Comparison of ENCODE assay signal across 9 mouse cellular contexts in genomic region chr3:51417966-51418365, GRCm38 (mm10). TPM values are rescaled to one million over a fixed set of nuclear protein-coding genes. Genes with fewer than 3 reads are reported as not detected.
DNase-seq lines count a peak whose midpoint lies in the region; ATAC-seq and TF ChIP-seq lines count a peak whose summit lies in the region.
"Had no signal": no experiment of that assay in that cellular context is flagged by ENCODE, and none has a peak within 500 bp of the region (broad histone marks: within the 10 kb centered on the region; RNA-seq: fewer than 3 reads in every experiment).

No protein-coding gene starts in this region.

- H3K4me3 ChIP-seq in heart, postnatal 0 days (ENCODE audit: low read depth, low read length) = no peak overlapping the region
- H3K4me3 ChIP-seq in MEL (ENCODE audit: control insufficient read depth in 1 of 2, insufficient read depth in 1 of 2, low read depth in 2 of 2, low read length in 2 of 2) = peak overlapping the region; percentile 40 to 88
- H3K4me3 ChIP-seq in hindbrain, embryonic 12.5 days = 0 out of 2 replicates have a peak overlapping the region, but pooled peaks have one; percentile 7
- peak overlapping the region; percentile 0; the same call in 1 of the 2 replicates for H3K4me3 ChIP-seq in midbrain, embryonic 12.5 days
- no peak overlapping the region for H3K4me3 ChIP-seq in lung, adult 2 months (replicated peaks; ENCODE audit: extremely low read depth, low read depth, low read length)

- H3K27ac ChIP-seq in heart, postnatal 0 days (ENCODE audit: low read depth) = no peak overlapping the region
- no peak overlapping the region for H3K27ac ChIP-seq in MEL (ENCODE audit: control insufficient read depth, low read depth, low read length)
- H3K27ac ChIP-seq in hindbrain, embryonic 12.5 days = no peak overlapping the region
- H3K27ac ChIP-seq in midbrain, embryonic 12.5 days (replicated peaks) = no peak overlapping the region

- H3K36me3 ChIP-seq in heart, postnatal 0 days (replicated peaks; ENCODE audit: control insufficient read depth, insufficient read depth, low read length) = no peaks in the 10 kb centered on the region
- H3K36me3 ChIP-seq in MEL (ENCODE audit: control insufficient read depth in 1 of 2, insufficient read depth in 2 of 2, low read length in 2 of 2) = peaks cover 9 to 52% of the 10 kb centered on the region in 2 experiments
- no peaks in the 10 kb centered on the region for H3K36me3 ChIP-seq in hindbrain, embryonic 12.5 days
- 0 out of 2 replicates have a peak, but pooled peaks cover 2% of the 10 kb centered on the region for H3K36me3 ChIP-seq in midbrain, embryonic 12.5 days

- DNase-seq in heart, postnatal 0 days (ENCODE audit: low spot score) = no peak
- DNase-seq in heart, postnatal 4 days = no peak
- DNase-seq in MEL (ENCODE audit: low read depth, low spot score) = no peak
- DNase-seq in layer of hippocampus, adult 11-12 months (ENCODE audit: low spot score) = no peak
- no peak for DNase-seq in c-Kit-positive CD71-positive TER-119-positive erythroid progenitor cells, embryonic 14.5 days (ENCODE audit: low spot score)
- DNase-seq in lung, adult 2 months = no peak
- DNase-seq: spleen, adult 18-20 months had no signal

- no peak overlapping the region for H3K9ac ChIP-seq in heart, postnatal 0 days (replicated peaks; ENCODE audit: low read depth, low read length)
- peak overlapping the region; percentile 40 for H3K9ac ChIP-seq in MEL (ENCODE audit: control insufficient read depth, low read depth, low read length, poor library complexity, severe bottlenecking)
- no peak overlapping the region for H3K9ac ChIP-seq in hindbrain, embryonic 12.5 days
- no peak overlapping the region for H3K9ac ChIP-seq in midbrain, embryonic 12.5 days (replicated peaks)

- no peak for TF ChIP-seq POLR2A in MEL (IDR thresholded peaks at IDR 0.05; ENCODE audit: control insufficient read depth in 1 of 2, insufficient read depth in 1 of 2, low read depth in 1 of 2, low read length in 2 of 2, poor library complexity in 1 of 2)
- no peak for TF ChIP-seq POLR2A in lung, adult 2 months (IDR thresholded peaks at IDR 0.05; ENCODE audit: borderline replicate concordance, extremely low read depth, low read depth, low read length)

- 42% methylated on average over 2 of the region's 2 CpGs for WGBS in heart, postnatal 0 days
- 70% methylated on average over 2 of the region's 2 CpGs for WGBS in hindbrain, embryonic 12.5 days
- WGBS in midbrain, embryonic 12.5 days = 70% methylated on average over 2 of the region's 2 CpGs
- whole genome bisulfite sequencing in lung, adult 2 months = 42% methylated on average over 2 of the region's 2 CpGs

- no peak for TF ChIP-seq CTCF in heart, postnatal 0 days (IDR thresholded peaks at IDR 0.05; ENCODE audit: low read depth)
- TF ChIP-seq CTCF in MEL (IDR thresholded peaks at IDR 0.05 in 2 of 3, conservative IDR thresholded peaks at IDR 0.05 in 1 of 3; ENCODE audit: control insufficient read depth in 1 of 3, insufficient read depth in 1 of 3, low read depth in 2 of 3, low read length in 3 of 3, poor library complexity in 1 of 3, severe bottlenecking in 1 of 3) = no peak
- no peak for TF ChIP-seq CTCF in lung, adult 2 months (IDR thresholded peaks at IDR 0.05; ENCODE audit: insufficient read depth, low read length)

- no peaks in the 10 kb centered on the region for H3K9me3 ChIP-seq in heart, postnatal 0 days (replicated peaks; ENCODE audit: control insufficient read depth, low read length)
- no peaks in the 10 kb centered on the region for H3K9me3 ChIP-seq in MEL (replicated peaks; ENCODE audit: insufficient read depth, low read length)
- H3K9me3 ChIP-seq in hindbrain, embryonic 12.5 days (replicated peaks) = no peaks in the 10 kb centered on the region
- H3K9me3 ChIP-seq in midbrain, embryonic 12.5 days = no peaks in the 10 kb centered on the region

- TF ChIP-seq RAD21 in MEL (IDR thresholded peaks at IDR 0.05; ENCODE audit: low read depth, low read length) = no peak

- no peaks in the 10 kb centered on the region for H3K27me3 ChIP-seq in heart, postnatal 0 days (ENCODE audit: control insufficient read depth, insufficient read depth, low read length)
- H3K27me3 ChIP-seq in MEL (ENCODE audit: control insufficient read depth in 1 of 2, insufficient read depth in 2 of 2, low read length in 2 of 2) = no peaks in the 10 kb centered on the region
- H3K27me3 ChIP-seq in hindbrain, embryonic 12.5 days = no peaks in the 10 kb centered on the region
- no peaks in the 10 kb centered on the region for H3K27me3 ChIP-seq in midbrain, embryonic 12.5 days

- TF ChIP-seq EP300 in heart, postnatal 0 days (IDR thresholded peaks at IDR 0.05; ENCODE audit: low read depth) = no peak
- TF ChIP-seq EP300 in MEL (IDR thresholded peaks at IDR 0.05; ENCODE audit: low read depth in 1 of 2, low read length in 2 of 2) = no peak

- peaks cover 71% of the 10 kb centered on the region for H3K79me2 ChIP-seq in MEL (ENCODE audit: control insufficient read depth, insufficient read depth, low read length, poor library complexity)

- no peak for ATAC-seq in heart, postnatal 0 days (ENCODE audit: insufficient read depth, low read depth)
- no peak for ATAC-seq in hindbrain, embryonic 12.5 days (ENCODE audit: low FRiP score)
- no peak for ATAC-seq in midbrain, embryonic 12.5 days (ENCODE audit: low FRiP score, low read depth)

- H3K4me1 ChIP-seq in heart, postnatal 0 days (ENCODE audit: control insufficient read depth, insufficient read depth) = peaks cover 18% of the 10 kb centered on the region
- peaks cover 20 to 30% of the 10 kb centered on the region in 2 experiments for H3K4me1 ChIP-seq in MEL (ENCODE audit: control insufficient read depth in 1 of 2, insufficient read depth in 2 of 2, low read length in 2 of 2)
- H3K4me1 ChIP-seq in hindbrain, embryonic 12.5 days = peaks cover 24% of the 10 kb centered on the region
- H3K4me1 ChIP-seq in midbrain, embryonic 12.5 days = peaks cover 23% of the 10 kb centered on the region
- peaks cover 10% of the 10 kb centered on the region for H3K4me1 ChIP-seq in lung, adult 2 months (ENCODE audit: control insufficient read depth, insufficient read depth, low read length)

- H3K4me2 ChIP-seq in heart, postnatal 0 days (ENCODE audit: low read depth, low read length) = peak overlapping the region; percentile 75; the same call in 1 of the 2 replicates
- H3K4me2 ChIP-seq in hindbrain, embryonic 12.5 days (replicated peaks) = peak overlapping the region; percentile 86
- peak overlapping the region; percentile 80 for H3K4me2 ChIP-seq in midbrain, embryonic 12.5 days (replicated peaks)

TF ChIP-seq in MEL, 35 proteins besides CTCF, POLR2A, EP300 and RAD21 (continues in another document):
- no peak for TF ChIP-seq SMC3 (IDR thresholded peaks at IDR 0.05; ENCODE audit: low read depth, low read length)
- no peak for TF ChIP-seq TCF12 (IDR thresholded peaks at IDR 0.05; ENCODE audit: low read depth, low read length)
- no peak for TF ChIP-seq MYB (IDR thresholded peaks at IDR 0.05; ENCODE audit: low read depth, low read length)
- no peak for TF ChIP-seq POLR2AphosphoS5 (IDR thresholded peaks at IDR 0.05; ENCODE audit: borderline replicate concordance, low read depth, low read length)
- TF ChIP-seq KAT2A (conservative IDR thresholded peaks at IDR 0.05; ENCODE audit: low read depth, low read length) = no peak
- no peak for TF ChIP-seq NELFE (IDR thresholded peaks at IDR 0.05; ENCODE audit: low read depth, low read length)
- TF ChIP-seq ELF1 (IDR thresholded peaks at IDR 0.05; ENCODE audit: low read depth, low read length) = no peak
- TF ChIP-seq BHLHE40 (IDR thresholded peaks at IDR 0.05; ENCODE audit: borderline replicate concordance, low read depth, low read length) = no peak
- TF ChIP-seq JUND (IDR thresholded peaks at IDR 0.05; ENCODE audit: low read depth, low read length) = no peak
- no peak for TF ChIP-seq ZKSCAN1 (IDR thresholded peaks at IDR 0.05; ENCODE audit: low read depth, low read length)
- TF ChIP-seq ZMIZ1 (IDR thresholded peaks at IDR 0.05; ENCODE audit: low read depth, low read length) = no peak

RNA-seq across cellular contexts. Expression of gene Naa15, which starts 3.0 kb away (rescaled TPM):
- 19.6 and 21.2 TPM in 2 replicates for total RNA-seq in heart, postnatal 0 days (2014; rRNA removed; ENCODE audit: low replicate concordance)
- polyA plus RNA-seq in heart, postnatal 0 days (2015; fragmentation: Nextera tagmentation; extraction: Ambion mirVana) = 21.1 and 23.6 TPM in 2 replicates
- 10 to 100 TPM; 62.3 to 65.8 TPM for total RNA-seq in heart, postnatal 4 days (2021)
- total RNA-seq in MEL (2012; rRNA removed) = 36.6 and 43.4 TPM in 2 replicates
- 100 to 1,000 TPM in 1 of 2 experiments, 10 to 100 TPM in 1; 61.6 to 558 TPM for polyA plus RNA-seq in MEL (2012; ENCODE audit: insufficient read depth in 1 of 2, insufficient read length in 2 of 2, low read depth in 1 of 2, low replicate concordance in 2 of 2, missing spikeins in 1 of 2)
- polyA plus RNA-seq in hindbrain, embryonic 12.5 days (2016; fragmentation: Nextera tagmentation; extraction: Ambion mirVana) = 68.1 and 69.0 TPM in 2 replicates
- polyA plus RNA-seq in midbrain, embryonic 12.5 days (2016; fragmentation: Nextera tagmentation; extraction: Ambion mirVana) = 70.7 and 75.8 TPM in 2 replicates
- 2.1 and 3.9 TPM in 2 replicates for polyA plus RNA-seq in lung, adult 2 months (2012; rRNA removed)

RNA-seq across cellular contexts. Expression of gene Ndufc1, which starts 9.2 kb away (rescaled TPM):
- total RNA-seq in heart, postnatal 0 days (2014; rRNA removed; ENCODE audit: low replicate concordance) = 358 and 459 TPM in 2 replicates
- 3,223 and 3,409 TPM in 2 replicates for polyA plus RNA-seq in heart, postnatal 0 days (2015; fragmentation: Nextera tagmentation; extraction: Ambion mirVana)
- total RNA-seq in heart, postnatal 4 days (2021) = 1,000 to 10,000 TPM; 1,091 to 1,121 TPM
- 207 and 214 TPM in 2 replicates for total RNA-seq in MEL (2012; rRNA removed)
- polyA plus RNA-seq in MEL (2012; ENCODE audit: insufficient read depth in 1 of 2, insufficient read length in 2 of 2, low read depth in 1 of 2, low replicate concordance in 2 of 2, missing spikeins in 1 of 2) = 100 to 1,000 TPM in 1 of 2 experiments, not detected in 1; 115 TPM
- polyA plus RNA-seq in hindbrain, embryonic 12.5 days (2016; fragmentation: Nextera tagmentation; extraction: Ambion mirVana) = 692 and 752 TPM in 2 replicates
- 707 and 785 TPM in 2 replicates for polyA plus RNA-seq in midbrain, embryonic 12.5 days (2016; fragmentation: Nextera tagmentation; extraction: Ambion mirVana)
- polyA plus RNA-seq in lung, adult 2 months (2012; rRNA removed) = 88.1 and 106 TPM in 2 replicates

RNA-seq across cellular contexts. Expression of gene Mgarp, which starts 21.4 kb away (rescaled TPM):
- 3.4 and 3.7 TPM in 2 replicates for total RNA-seq in heart, postnatal 0 days (2014; rRNA removed; ENCODE audit: low replicate concordance)
- 1.2 and 1.3 TPM in 2 replicates for polyA plus RNA-seq in heart, postnatal 0 days (2015; fragmentation: Nextera tagmentation; extraction: Ambion mirVana)
- total RNA-seq in heart, postnatal 4 days (2021) = under 1 TPM; 0.45 to 0.95 TPM
- total RNA-seq in MEL (2012; rRNA removed) = 0.65 and 2.0 TPM in 2 replicates
- 1 to 10 TPM in 1 of 2 experiments, not detected in 1; 5.2 TPM for polyA plus RNA-seq in MEL (2012; ENCODE audit: insufficient read depth in 1 of 2, insufficient read length in 2 of 2, low read depth in 1 of 2, low replicate concordance in 2 of 2, missing spikeins in 1 of 2)
- 5.0 and 5.3 TPM in 2 replicates for polyA plus RNA-seq in hindbrain, embryonic 12.5 days (2016; fragmentation: Nextera tagmentation; extraction: Ambion mirVana)
- polyA plus RNA-seq in midbrain, embryonic 12.5 days (2016; fragmentation: Nextera tagmentation; extraction: Ambion mirVana) = 11.7 and 19.2 TPM in 2 replicates
- not detected in 2 replicates for polyA plus RNA-seq in lung, adult 2 months (2012; rRNA removed)

Comparison
In these comparisons a context has a peak if more than half of its experiments do, and no peak if none do; other contexts are left out.
1. H3K4me3 ChIP-seq: peak in MEL (2 of 2), hindbrain, embryonic 12.5 days (single experiment) and midbrain, embryonic 12.5 days (single experiment); none in heart, postnatal 0 days (single experiment) and lung, adult 2 months (single experiment).
2. Peak in every context shown above with its lines, with median percentiles within 50 percentile points of each other: H3K4me2 ChIP-seq.